Comparison of ENCODE assay signal across 8 mouse cellular contexts in genomic region chr7:27978683-27979528, GRCm38 (mm10). TPM values are rescaled to one million over a fixed set of nuclear protein-coding genes. Genes with fewer than 3 reads are reported as not detected.
DNase-seq lines count a peak whose midpoint lies in the region; ATAC-seq and TF ChIP-seq lines count a peak whose summit lies in the region.

TSS of gene Zfp780b (minus strand) at chr7:27979171.

- H3K79me2 ChIP-seq in MEL (ENCODE audit: control insufficient read depth, insufficient read depth, low read length, poor library complexity), result peaks cover 16% of the 10 kb centered on the region

- H3K27me3 ChIP-seq in MEL (ENCODE audit: control insufficient read depth in 1 of 2, insufficient read depth in 2 of 2, low read length in 2 of 2), result no peaks in the 10 kb centered on the region
- H3K27me3 ChIP-seq in cerebellum, adult 2 months (ENCODE audit: control insufficient read depth, insufficient read depth, low read length), result no peaks in the 10 kb centered on the region
- no peaks in the 10 kb centered on the region for H3K27me3 ChIP-seq in forebrain, postnatal 0 days (ENCODE audit: insufficient read depth, low read length)
- H3K27me3 ChIP-seq in lung, embryonic 15.5 days, result no peaks in the 10 kb centered on the region

- no peak for TF ChIP-seq CTCF in MEL (IDR thresholded peaks at IDR 0.05 in 2 of 3, conservative IDR thresholded peaks at IDR 0.05 in 1 of 3; ENCODE audit: control insufficient read depth in 1 of 3, insufficient read depth in 1 of 3, low read depth in 2 of 3, low read length in 3 of 3, poor library complexity in 1 of 3, severe bottlenecking in 1 of 3)
- TF ChIP-seq CTCF in cerebellum, adult 2 months (IDR thresholded peaks at IDR 0.05; ENCODE audit: borderline replicate concordance, insufficient read depth, low read depth, low read length), result no peak
- TF ChIP-seq CTCF in forebrain, postnatal 0 days (IDR thresholded peaks at IDR 0.05; ENCODE audit: low read depth), result no peak

- peaks cover 0 to 6% of the 10 kb centered on the region in 2 experiments; a peak in 1 of 4 replicates for H3K36me3 ChIP-seq in MEL (ENCODE audit: control insufficient read depth in 1 of 2, insufficient read depth in 2 of 2, low read length in 2 of 2)
- H3K36me3 ChIP-seq in forebrain, postnatal 0 days (ENCODE audit: insufficient read depth), result 0 out of 2 replicates have a peak, but pooled peaks cover 4% of the 10 kb centered on the region
- H3K36me3 ChIP-seq in lung, embryonic 15.5 days, result 0 out of 2 replicates have a peak, but pooled peaks cover 4% of the 10 kb centered on the region

- peaks cover 3 to 8% of the 10 kb centered on the region in 2 experiments; a peak in 3 of 4 replicates for H3K4me1 ChIP-seq in MEL (ENCODE audit: control insufficient read depth in 1 of 2, insufficient read depth in 2 of 2, low read length in 2 of 2)
- H3K4me1 ChIP-seq in cerebellum, adult 2 months (ENCODE audit: control insufficient read depth, insufficient read depth, low read length), result peaks cover 5% of the 10 kb centered on the region
- peaks cover 10% of the 10 kb centered on the region for H3K4me1 ChIP-seq in forebrain, postnatal 0 days (ENCODE audit: insufficient read depth)
- peaks cover 8% of the 10 kb centered on the region for H3K4me1 ChIP-seq in lung, embryonic 15.5 days

- no peaks in the 10 kb centered on the region for H3K9me3 ChIP-seq in MEL (replicated peaks; ENCODE audit: insufficient read depth, low read length)
- H3K9me3 ChIP-seq in forebrain, postnatal 0 days (ENCODE audit: low read length), result peaks cover 5% of the 10 kb centered on the region; the same call in 1 of the 2 replicates
- H3K9me3 ChIP-seq in lung, embryonic 15.5 days, result peaks cover 9% of the 10 kb centered on the region; the same call in 1 of the 2 replicates

- no peak for TF ChIP-seq EP300 in MEL (IDR thresholded peaks at IDR 0.05; ENCODE audit: low read depth in 1 of 2, low read length in 2 of 2)

- TF ChIP-seq RAD21 in MEL (IDR thresholded peaks at IDR 0.05; ENCODE audit: low read depth, low read length), result no peak

- H3K27ac ChIP-seq in MEL (ENCODE audit: control insufficient read depth, low read depth, low read length), result peak within 1 kb of the TSS; percentile 74
- peak within 1 kb of the TSS; percentile 39; the same call in 1 of the 2 replicates for H3K27ac ChIP-seq in cerebellum, adult 2 months (ENCODE audit: insufficient read depth, low read length)
- H3K27ac ChIP-seq in forebrain, postnatal 0 days (ENCODE audit: low read depth, low read length), result peak within 1 kb of the TSS; percentile 87
- H3K27ac ChIP-seq in lung, embryonic 15.5 days, result peak within 1 kb of the TSS; percentile 81

- peak; percentile 90 for DNase-seq in MEL (ENCODE audit: low read depth, low spot score)
- peak; percentile 80 to 84 for DNase-seq in cerebellum, adult 2 months
- peak; percentile 79 for DNase-seq in forebrain, postnatal 0 days
- DNase-seq in heart, postnatal 4 days, result peak; percentile 76
- peak; percentile 56 to 68 for DNase-seq in layer of hippocampus, adult 8-10 months (ENCODE audit: low spot score in 2 of 2)
- DNase-seq in ovary, adult 18-20 months (ENCODE audit: low spot score), result peak; percentile 42
- peak; percentile 80 for DNase-seq in thymus, postnatal 0 days (ENCODE audit: low spot score)

- TF ChIP-seq POLR2A in MEL (IDR thresholded peaks at IDR 0.05; ENCODE audit: control insufficient read depth in 1 of 2, insufficient read depth in 1 of 2, low read depth in 1 of 2, low read length in 2 of 2, poor library complexity in 1 of 2), result peak; percentile 56 to 86; a peak in 3 of 4 replicates
- TF ChIP-seq POLR2A in cerebellum, adult 2 months (IDR thresholded peaks at IDR 0.05; ENCODE audit: borderline replicate concordance, insufficient read depth, low read length), result peak; percentile 84; the same call in 1 of the 2 replicates

- ATAC-seq in forebrain, postnatal 0 days, result peak; percentile 92
- peak; percentile 88 for ATAC-seq in lung, embryonic 15.5 days (ENCODE audit: borderline replicate concordance, extremely low read depth, low FRiP score, low TSS enrichment)

- WGBS in cerebellum, adult 2 months, result under 1% methylated on average over 29 of the region's 29 CpGs
- 1% methylated on average over 29 of the region's 29 CpGs for WGBS in forebrain, postnatal 0 days
- WGBS in lung, embryonic 15.5 days, result 0% methylated on average over 29 of the region's 29 CpGs

- H3K4me2 ChIP-seq in forebrain, postnatal 0 days (ENCODE audit: low read depth), result peak within 1 kb of the TSS; percentile 81
- peak within 1 kb of the TSS; percentile 74 for H3K4me2 ChIP-seq in lung, embryonic 15.5 days

- H3K4me3 ChIP-seq in MEL (ENCODE audit: control insufficient read depth in 1 of 2, insufficient read depth in 1 of 2, low read depth in 2 of 2, low read length in 2 of 2), result peak within 1 kb of the TSS; percentile 91
- peak within 1 kb of the TSS; percentile 100 for H3K4me3 ChIP-seq in cerebellum, adult 2 months (replicated peaks; ENCODE audit: insufficient read depth, low read depth, low read length)
- peak within 1 kb of the TSS; percentile 57 for H3K4me3 ChIP-seq in forebrain, postnatal 0 days (ENCODE audit: low read depth, low read length)
- peak within 1 kb of the TSS; percentile 65 for H3K4me3 ChIP-seq in lung, embryonic 15.5 days

- peak within 1 kb of the TSS; percentile 77 for H3K9ac ChIP-seq in MEL (ENCODE audit: control insufficient read depth, low read depth, low read length, poor library complexity, severe bottlenecking)
- H3K9ac ChIP-seq in forebrain, postnatal 0 days, result peak within 1 kb of the TSS; percentile 79
- peak within 1 kb of the TSS; percentile 76 for H3K9ac ChIP-seq in lung, embryonic 15.5 days

TF ChIP-seq in MEL, 35 proteins besides CTCF, POLR2A, EP300 and RAD21:
- TF ChIP-seq SIN3A (IDR thresholded peaks at IDR 0.05; ENCODE audit: low read length) (peak; percentile 87), USF1 (IDR thresholded peaks at IDR 0.05; ENCODE audit: low read depth, low read length) (no peak), TBP (IDR thresholded peaks at IDR 0.05; ENCODE audit: low read depth, low read length) (no peak), MYC (IDR thresholded peaks at IDR 0.05; ENCODE audit: low read depth, low read length) (0 out of 2 replicates have a peak, but pooled peaks have one; percentile 18), HCFC1 (IDR thresholded peaks at IDR 0.05; ENCODE audit: low read depth, low read length) (peak; percentile 100), POLR2AphosphoS2 (IDR thresholded peaks at IDR 0.05; ENCODE audit: low read length) (peak; percentile 47; the same call in 1 of the 2 replicates), POLR2AphosphoS5 (IDR thresholded peaks at IDR 0.05; ENCODE audit: borderline replicate concordance, low read depth, low read length) (no peak), KAT2A (conservative IDR thresholded peaks at IDR 0.05; ENCODE audit: low read depth, low read length) (peak; percentile 96), USF2 (IDR thresholded peaks at IDR 0.05; ENCODE audit: borderline replicate concordance in 1 of 2, insufficient read depth in 1 of 2, low read depth in 1 of 2, low read length in 2 of 2) (no peak), TCF12 (IDR thresholded peaks at IDR 0.05; ENCODE audit: low read depth, low read length) (0 out of 2 replicates have a peak, but pooled peaks have one; percentile 37), GATA1 (IDR thresholded peaks at IDR 0.05; ENCODE audit: low read depth, low read length) (no peak; the same call in 1 of the 2 replicates), CHD2 (IDR thresholded peaks at IDR 0.05; ENCODE audit: low read length) (no peak), MXI1 (IDR thresholded peaks at IDR 0.05; ENCODE audit: low read depth, low read length) (peak; percentile 85), MAX (IDR thresholded peaks at IDR 0.05; ENCODE audit: low read length) (peak; percentile 55; the same call in 1 of the 2 replicates), NRF1 (IDR thresholded peaks at IDR 0.05; ENCODE audit: insufficient read depth, low read depth, low read length, poor library complexity, severe bottlenecking) (peak; percentile 73), RCOR1 (IDR thresholded peaks at IDR 0.05; ENCODE audit: low read depth, low read length) (peak; percentile 43; the same call in 1 of the 2 replicates), ETS1 (IDR thresholded peaks at IDR 0.05; ENCODE audit: low read depth, low read length) (0 out of 2 replicates have a peak, but pooled peaks have one; percentile 3), ELF1 (IDR thresholded peaks at IDR 0.05; ENCODE audit: low read depth, low read length) (peak; percentile 91), TAL1 (IDR thresholded peaks at IDR 0.05; ENCODE audit: low read length) (no peak), CHD1 (IDR thresholded peaks at IDR 0.05; ENCODE audit: low read depth, low read length) (no peak), BHLHE40 (IDR thresholded peaks at IDR 0.05; ENCODE audit: borderline replicate concordance, low read depth, low read length) (no peak), ZMIZ1 (IDR thresholded peaks at IDR 0.05; ENCODE audit: low read depth, low read length) (peak; percentile 60; the same call in 1 of the 2 replicates), NELFE (IDR thresholded peaks at IDR 0.05; ENCODE audit: low read depth, low read length) (peak; percentile 73)

RNA-seq across cellular contexts. Expression of gene Zfp780b, which starts in this region (rescaled TPM):
- 9.7 and 10.6 TPM in 2 replicates for total RNA-seq in MEL (2012; rRNA removed)
- polyA plus RNA-seq in MEL (2012; ENCODE audit: insufficient read depth in 1 of 2, insufficient read length in 2 of 2, low read depth in 1 of 2, low replicate concordance in 2 of 2, missing spikeins in 1 of 2), result 1 to 10 TPM in 1 of 2 experiments, not detected in 1; 4.5 TPM
- polyA plus RNA-seq in cerebellum, adult 2 months (2012; rRNA removed), result 10.2 and 10.3 TPM in 2 replicates
- total RNA-seq in forebrain, postnatal 0 days (2014; rRNA removed), result 28.8 and 32.2 TPM in 2 replicates
- 12.9 and 19.9 TPM in 2 replicates for polyA plus RNA-seq in forebrain, postnatal 0 days (2015; fragmentation: Nextera tagmentation; extraction: Ambion mirVana)
- total RNA-seq in heart, postnatal 4 days (2021), result 1 to 10 TPM; 7.4 to 8.7 TPM
- 10 to 100 TPM; 20.2 to 23.6 (median 21.4) TPM for total RNA-seq in layer of hippocampus, adult 8-10 months (2022)
- polyA plus RNA-seq in lung, embryonic 15.5 days (2015; fragmentation: Nextera tagmentation; extraction: Ambion mirVana), result 18.6 and 20.9 TPM in 2 replicates
- 11.9 and 15.3 TPM in 2 replicates for polyA plus RNA-seq in thymus, postnatal 0 days (2015; fragmentation: Nextera tagmentation; extraction: Ambion mirVana)

Comparison
In these comparisons a context has a peak if more than half of its experiments do, and no peak if none do; other contexts are left out.
1. Peak in every context shown above with its lines: DNase-seq, ATAC-seq, H3K4me3 ChIP-seq and H3K27ac ChIP-seq.